Mouse (Mus musculus): Measurements from ENCODE around the gene Tceal7. TPM values are rescaled to one million over a fixed set of nuclear protein-coding genes. Genes with fewer than 3 reads are reported as not detected.

Gene Tceal7
- total and polyA plus RNA-seq, 3 experiments = 0.18 to 0.86 (median 0.34) TPM

DNA sequence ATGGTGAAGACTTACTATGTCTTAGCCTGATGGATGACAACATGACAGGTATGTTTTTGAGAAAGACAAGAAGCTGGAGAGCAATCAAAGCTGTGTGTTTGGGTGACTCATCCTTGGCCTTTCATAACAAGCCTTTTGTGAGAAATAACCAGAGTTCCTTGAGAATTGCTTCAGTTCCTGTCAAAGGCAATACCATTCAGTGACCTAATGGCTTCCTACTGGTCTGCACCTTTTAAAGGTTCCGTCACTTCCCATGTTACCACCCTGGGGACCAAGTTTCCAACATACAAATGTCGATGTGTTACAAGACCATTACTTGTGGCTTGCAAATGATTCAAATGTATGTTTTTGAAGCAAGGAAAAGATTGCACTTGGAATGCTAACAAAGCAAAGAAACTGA is 28.6 kb downstream of the Tceal7 start:
- 56% methylated on average over 2 of the region's 2 CpGs for WGBS

DNA sequence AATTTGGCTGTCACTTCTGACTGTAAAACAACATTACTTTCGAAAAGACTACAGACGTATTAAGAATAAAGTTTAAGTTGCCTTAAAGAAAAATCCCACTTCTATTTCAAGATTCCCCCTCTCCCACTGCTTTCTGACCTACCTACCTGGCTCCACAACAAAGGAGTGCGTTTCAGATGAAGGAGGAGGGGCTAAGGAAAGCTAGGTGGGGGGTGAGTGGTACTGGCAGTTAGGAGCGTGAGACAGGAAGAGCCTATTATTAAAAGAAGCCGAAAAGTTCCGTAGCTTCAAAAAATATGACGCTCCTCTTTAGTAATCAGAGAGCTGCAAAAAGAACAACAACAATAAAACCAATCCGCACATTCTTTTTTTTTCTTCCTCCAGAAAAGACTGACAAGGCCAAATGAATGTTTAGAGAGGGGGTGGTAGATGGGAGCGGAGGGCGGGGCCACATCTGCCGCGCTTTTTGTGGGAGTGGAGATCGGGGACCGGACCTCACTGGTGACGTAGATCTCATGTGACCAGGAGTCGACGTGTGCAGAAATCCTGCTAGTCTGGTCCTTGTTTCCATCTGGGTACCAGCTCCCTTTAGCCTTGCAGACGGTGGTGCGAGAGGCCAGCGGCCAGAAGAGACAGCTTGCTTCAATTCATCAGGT is 30.1 kb downstream of the Tceal7 start, which contains the start of gene Tceal9:
TSS of gene Tceal9 (plus strand) at position 506 of the 656 bp plus-strand sequence.
- WGBS = 16% methylated on average over 20 of the region's 20 CpGs
- Histone ChIP-seq H3K27ac (peak within 1 kb of the TSS; percentile 59), H3K27me3 (ENCODE audit: control insufficient read depth, insufficient read depth, low read length) (no peaks in the 10 kb centered on the region), H3K79me2 (replicated peaks; ENCODE audit: control insufficient read depth, insufficient read depth, low read length) (no peaks in the 10 kb centered on the region), H3K4me1 (ENCODE audit: control insufficient read depth, insufficient read depth, low read length) (no peaks in the 10 kb centered on the region; the same call in 1 of the 2 replicates), H3K36me3 (ENCODE audit: control insufficient read depth, insufficient read depth, low read length) (no peaks in the 10 kb centered on the region), H3K4me3 (peak within 1 kb of the TSS; percentile 57), H3K9ac (ENCODE audit: low read depth, low read length) (peak within 1 kb of the TSS; percentile 57)
- TF ChIP-seq EP300 (IDR thresholded peaks at IDR 0.05; ENCODE audit: insufficient read depth, low read depth, low read length) = no peak
- TF ChIP-seq CTCF (IDR thresholded peaks at IDR 0.05) = no peak
- TF ChIP-seq POLR2A (IDR thresholded peaks at IDR 0.05; ENCODE audit: insufficient read depth, low read depth, low read length) = peak; percentile 90
- peak; percentile 72 to 77 for DNase-seq
- intact Hi-C loops (cut with DNase I) = loop anchor here (10.0 kb wide), 1 partner anchor 1650 kb away; no protein-coding TSS in a partner anchor

More for the DNA sequence above, 28.6 kb downstream of the Tceal7 start:
- intact Hi-C loops (cut with DNase I) = loop anchor here (10.0 kb wide), 1 partner anchor 1648 kb away; no protein-coding TSS in a partner anchor
- Histone ChIP-seq H3K4me3 (no peak overlapping the region), H3K9ac (ENCODE audit: low read depth, low read length) (no peak overlapping the region), H3K27me3 (ENCODE audit: control insufficient read depth, insufficient read depth, low read length) (no peaks in the 10 kb centered on the region), H3K27ac (no peak overlapping the region), H3K36me3 (ENCODE audit: control insufficient read depth, insufficient read depth, low read length) (no peaks in the 10 kb centered on the region), H3K79me2 (replicated peaks; ENCODE audit: control insufficient read depth, insufficient read depth, low read length) (no peaks in the 10 kb centered on the region), H3K4me1 (ENCODE audit: control insufficient read depth, insufficient read depth, low read length) (no peaks in the 10 kb centered on the region; the same call in 1 of the 2 replicates)
- no peak for DNase-seq
- TF ChIP-seq POLR2A (IDR thresholded peaks at IDR 0.05; ENCODE audit: insufficient read depth, low read depth, low read length) = no peak
- TF ChIP-seq CTCF (IDR thresholded peaks at IDR 0.05) = no peak
- no peak for TF ChIP-seq EP300 (IDR thresholded peaks at IDR 0.05; ENCODE audit: insufficient read depth, low read depth, low read length)

DNA sequence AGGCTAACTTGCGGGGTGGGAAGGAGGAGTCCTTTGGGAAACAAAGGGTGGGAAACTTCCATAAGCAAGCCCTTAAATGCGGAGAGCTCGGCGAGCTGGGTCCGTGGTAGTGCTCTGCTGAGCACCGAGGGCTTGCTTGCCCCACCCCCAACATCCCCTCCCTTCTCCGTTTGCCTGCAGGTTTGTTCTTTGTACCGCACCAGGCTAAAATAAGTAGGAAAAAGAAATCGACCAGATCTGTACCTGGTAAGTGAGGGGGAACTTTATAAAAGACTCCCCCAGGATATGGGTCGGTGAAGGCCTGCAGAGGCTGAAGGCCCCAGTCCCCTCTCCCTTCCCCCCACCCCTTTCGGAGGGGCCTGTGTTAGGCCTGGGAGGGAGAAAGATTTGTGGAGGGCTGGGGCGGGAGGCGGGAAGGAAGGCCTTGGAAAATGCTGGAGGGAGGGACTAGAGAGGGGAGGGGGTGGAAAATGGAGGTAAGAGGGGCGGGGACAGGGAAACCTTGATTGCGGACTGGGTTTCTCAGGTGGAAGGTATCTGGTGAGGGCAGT is 31.0 kb downstream of the Tceal7 start:
- 9% methylated on average over 12 of the region's 15 CpGs for WGBS
- H3K27ac ChIP-seq = peak overlapping the region; percentile 59
- no peaks in the 10 kb centered on the region for H3K36me3 ChIP-seq (ENCODE audit: control insufficient read depth, insufficient read depth, low read length)
- H3K4me1 ChIP-seq (ENCODE audit: control insufficient read depth, insufficient read depth, low read length) = no peaks in the 10 kb centered on the region; the same call in 1 of the 2 replicates
- DNase-seq = peak; percentile 8 to 23
- no peaks in the 10 kb centered on the region for H3K79me2 ChIP-seq (replicated peaks; ENCODE audit: control insufficient read depth, insufficient read depth, low read length)
- peak overlapping the region; percentile 57 for H3K4me3 ChIP-seq
- intact Hi-C loops (cut with DNase I) = loop anchor here (10.0 kb wide), 1 partner anchor 1651 kb away; no protein-coding TSS in a partner anchor
- no peak for TF ChIP-seq EP300 (IDR thresholded peaks at IDR 0.05; ENCODE audit: insufficient read depth, low read depth, low read length)
- TF ChIP-seq POLR2A (IDR thresholded peaks at IDR 0.05; ENCODE audit: insufficient read depth, low read depth, low read length) = no peak
- no peak for TF ChIP-seq CTCF (IDR thresholded peaks at IDR 0.05)
- H3K27me3 ChIP-seq (ENCODE audit: control insufficient read depth, insufficient read depth, low read length) = no peaks in the 10 kb centered on the region
- H3K9ac ChIP-seq (ENCODE audit: low read depth, low read length) = peak overlapping the region; percentile 57

DNA sequence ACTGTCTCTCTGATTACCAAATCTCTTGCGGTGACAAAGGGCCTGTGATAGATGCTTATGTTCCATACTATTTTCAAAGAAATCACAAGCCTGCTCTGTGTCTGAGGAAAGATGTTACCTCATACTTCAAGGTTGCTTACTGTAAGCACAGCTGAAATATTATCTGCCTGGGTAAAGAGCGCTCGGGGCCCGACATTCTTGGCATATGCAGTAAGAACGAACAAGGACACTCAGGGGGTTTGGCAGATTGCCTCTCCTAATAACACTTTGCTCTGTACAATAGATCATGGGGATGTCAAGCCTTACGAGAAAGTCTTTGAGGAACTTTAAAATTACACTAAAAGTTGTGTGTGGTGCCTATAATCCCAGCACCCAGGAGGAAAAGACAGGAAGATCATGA is 34.2 kb downstream of the Tceal7 start:
- Histone ChIP-seq H3K27me3 (ENCODE audit: control insufficient read depth, insufficient read depth, low read length) (no peaks in the 10 kb centered on the region), H3K79me2 (replicated peaks; ENCODE audit: control insufficient read depth, insufficient read depth, low read length) (no peaks in the 10 kb centered on the region), H3K27ac (no peak overlapping the region), H3K9ac (ENCODE audit: low read depth, low read length) (no peak overlapping the region), H3K4me1 (ENCODE audit: control insufficient read depth, insufficient read depth, low read length) (no peaks in the 10 kb centered on the region; the same call in 1 of the 2 replicates), H3K36me3 (ENCODE audit: control insufficient read depth, insufficient read depth, low read length) (no peaks in the 10 kb centered on the region), H3K4me3 (no peak overlapping the region)
- no peak for DNase-seq
- TF ChIP-seq POLR2A (IDR thresholded peaks at IDR 0.05; ENCODE audit: insufficient read depth, low read depth, low read length) (no peak), CTCF (IDR thresholded peaks at IDR 0.05) (no peak), EP300 (IDR thresholded peaks at IDR 0.05; ENCODE audit: insufficient read depth, low read depth, low read length) (no peak)
- WGBS = 46% methylated on average over 6 of the region's 6 CpGs
- intact Hi-C loops (cut with DNase I) = loop anchor here (10.0 kb wide), 1 partner anchor 1654 kb away; no protein-coding TSS in a partner anchor

DNA sequence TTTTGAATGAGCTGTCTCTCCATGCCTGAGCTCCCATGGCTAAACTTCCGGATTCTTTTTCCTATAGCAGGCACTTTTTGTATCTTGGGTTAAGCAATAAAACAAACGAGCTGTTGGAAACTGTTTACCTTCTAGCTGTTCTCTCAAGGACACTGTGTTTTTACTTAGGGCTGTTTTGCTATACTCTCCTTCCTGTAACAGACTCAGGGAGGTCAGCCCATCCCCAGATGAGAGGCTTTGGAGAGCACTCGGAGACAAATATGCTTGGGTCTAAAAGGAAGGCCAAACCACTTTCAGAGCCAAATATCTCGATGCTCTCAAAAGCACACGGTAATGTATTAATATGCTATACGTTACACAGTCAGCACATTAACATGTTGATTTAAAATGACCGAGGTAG is 35.1 kb downstream of the Tceal7 start:
- intact Hi-C loops (cut with DNase I) = loop anchor here (10.0 kb wide), 1 partner anchor 1655 kb away; no protein-coding TSS in a partner anchor
- H3K79me2 ChIP-seq (replicated peaks; ENCODE audit: control insufficient read depth, insufficient read depth, low read length) = no peaks in the 10 kb centered on the region
- H3K4me3 ChIP-seq = no peak overlapping the region
- WGBS = 72% methylated on average over 7 of the region's 7 CpGs
- H3K4me1 ChIP-seq (ENCODE audit: control insufficient read depth, insufficient read depth, low read length) = no peaks in the 10 kb centered on the region
- H3K36me3 ChIP-seq (ENCODE audit: control insufficient read depth, insufficient read depth, low read length) = no peaks in the 10 kb centered on the region
- no peak for TF ChIP-seq EP300 (IDR thresholded peaks at IDR 0.05; ENCODE audit: insufficient read depth, low read depth, low read length)
- no peak for TF ChIP-seq CTCF (IDR thresholded peaks at IDR 0.05)
- no peak overlapping the region for H3K9ac ChIP-seq (ENCODE audit: low read depth, low read length)
- no peaks in the 10 kb centered on the region for H3K27me3 ChIP-seq (ENCODE audit: control insufficient read depth, insufficient read depth, low read length)
- no peak overlapping the region for H3K27ac ChIP-seq
- DNase-seq = no peak

Data from heart, adult 2 months (tissue).